Mouse (Mus musculus) frontal cortex, adult 2 months (tissue): Measurements from ENCODE around the gene Gabrr3. TPM values are rescaled to one million over a fixed set of nuclear protein-coding genes. Genes with fewer than 3 reads are reported as not detected.

ENCODE experiments used
- DNase-seq, 2 experiments: peaks; one replicate each; pipeline ENCODE4 v3.0.0; 2022; ENCODE audit warnings: low spot score in 1 of 2; ENCODE audit errors: extremely low spot score in 1 of 2
- polyA plus RNA-seq: library from polyadenylated mRNA; depleted of rRNA; stranded (reverse); fragments of >200 nt; gene quantifications from 2 replicates; pipeline ENCODE4 v1.2.3, GENCODE M21; 2012; rRNA removed

The Gabrr3 gene
- polyA plus RNA-seq, 1 experiment, result 0.04 TPM

- DNase-seq, result no peak
Measured at GRCm38 (mm10) chr16:59463973-59464372, 56.8 kb downstream of the Gabrr3 start.

DNA sequence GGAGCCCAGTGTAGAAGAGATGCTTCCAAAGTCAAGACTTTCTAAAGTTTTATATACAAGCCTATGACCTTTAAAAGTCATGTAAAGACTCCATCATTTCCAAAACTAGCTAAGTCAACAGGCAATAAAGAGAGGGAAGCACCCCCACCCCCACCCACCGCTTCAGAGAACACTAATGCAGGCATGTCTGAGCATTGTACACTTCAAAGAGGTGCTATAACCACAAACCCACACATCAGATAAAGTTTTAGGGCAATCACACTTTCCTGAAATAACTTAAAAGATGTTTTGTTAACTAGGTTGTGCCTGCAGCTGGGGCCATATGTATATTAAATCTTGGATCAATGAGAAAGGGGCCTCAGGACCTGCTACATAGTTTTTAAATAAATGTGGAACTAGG lies 62.7 kb downstream of the Gabrr3 start:
- DNase-seq, result no peak

- DNase-seq, result peak; percentile 27 to 67
Measured at GRCm38 (mm10) chr16:59471637-59472278, 64.6 kb downstream of the Gabrr3 start, which contains the start of gene Riox2. TSS of gene Riox2 (plus strand) at chr16:59471775.

GRCm38 (mm10) chr16:59472546-59472945 lies 65.4 kb downstream of the Gabrr3 start:
- no peak for DNase-seq

DNA sequence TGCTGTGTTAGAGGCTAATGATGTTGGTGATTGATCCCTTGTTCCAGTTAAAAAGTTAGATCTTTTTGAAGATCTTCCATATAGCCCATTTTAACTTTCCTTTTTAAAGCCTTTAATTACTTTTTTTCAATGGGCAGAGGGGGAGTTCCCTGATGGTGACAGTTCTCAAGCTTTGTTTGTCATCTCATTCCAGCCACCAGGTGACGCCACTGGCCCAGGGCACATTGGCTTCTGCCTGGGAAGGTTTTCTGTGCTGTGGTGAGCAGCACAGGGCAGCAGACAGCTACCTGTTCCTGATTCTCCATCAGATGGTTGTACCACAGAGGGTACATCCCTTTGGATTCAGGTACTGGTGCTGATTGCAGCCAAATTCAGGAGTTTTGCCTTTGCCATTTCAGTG lies 67.7 kb downstream of the Gabrr3 start:
- peak in 1 of 2 experiments; percentile 80 for DNase-seq

DNA sequence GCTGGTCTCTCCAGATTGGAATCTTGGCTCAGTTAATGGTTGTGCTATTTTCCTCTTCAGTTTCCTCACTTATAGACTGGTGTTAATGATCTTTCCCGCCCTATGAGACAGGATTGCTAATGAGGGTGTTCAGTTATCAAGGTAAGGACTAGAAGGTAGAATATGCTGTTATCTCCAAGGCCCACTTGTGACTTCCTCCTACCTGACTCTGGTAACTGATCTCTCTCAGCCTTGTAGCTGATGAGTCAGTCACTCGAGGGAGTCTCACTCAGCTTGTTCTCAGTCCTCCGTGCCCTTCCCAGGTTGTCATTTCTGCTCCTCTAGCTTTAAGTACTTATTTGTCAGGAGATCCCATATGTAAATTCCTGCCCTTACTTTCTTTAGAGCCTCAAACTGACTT lies 70.8 kb downstream of the Gabrr3 start:
- no peak for DNase-seq

DNA sequence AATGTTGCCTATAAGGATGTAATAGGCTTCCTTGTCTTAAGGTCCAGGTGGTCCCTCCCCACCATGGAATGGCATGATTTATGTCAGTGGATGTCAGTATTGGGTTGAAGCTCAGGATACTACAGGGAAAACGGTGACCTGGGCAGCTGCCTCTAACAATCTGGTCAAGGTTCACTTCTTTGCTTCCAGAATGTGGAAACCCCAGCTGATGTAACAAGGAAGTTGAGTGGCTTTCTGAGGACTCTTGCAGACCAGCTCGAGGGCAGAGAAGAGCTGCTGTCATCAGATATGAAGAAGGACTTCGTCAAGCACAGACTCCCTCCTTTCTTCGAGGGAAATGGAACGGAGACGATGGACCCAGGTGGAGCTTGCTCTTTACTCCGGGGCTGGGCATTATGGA lies 80.1 kb downstream of the Gabrr3 start:
- DNase-seq, result no peak

- no peak for DNase-seq
Measured at GRCm38 (mm10) chr16:59487975-59488548, 80.9 kb downstream of the Gabrr3 start.

DNA sequence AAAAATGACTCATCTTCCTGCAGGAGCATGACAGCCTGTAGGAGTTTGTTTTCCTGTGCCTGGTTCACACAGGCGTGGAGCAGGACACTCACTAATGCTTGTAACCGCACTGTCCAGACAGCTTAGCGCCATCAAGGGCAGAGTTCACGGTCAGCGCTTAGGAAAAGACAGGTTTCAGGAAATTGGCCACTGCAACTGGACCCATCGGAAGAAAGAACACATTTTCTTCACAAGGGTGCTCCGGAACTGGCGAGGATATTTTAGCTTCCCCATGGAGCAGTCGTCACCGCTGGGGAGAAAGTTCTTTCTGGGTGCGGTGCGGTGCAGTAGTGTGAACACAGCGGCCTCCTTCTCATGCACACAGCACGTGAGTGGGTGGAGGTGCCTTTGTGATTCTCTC lies 86.1 kb downstream of the Gabrr3 start:
- no peak for DNase-seq

- DNase-seq, result no peak
Measured at GRCm38 (mm10) chr16:59497947-59498346, 90.8 kb downstream of the Gabrr3 start.

GRCm38 (mm10) chr16:59499180-59499579 lies 92.0 kb downstream of the Gabrr3 start:
- no peak for DNase-seq

- DNase-seq, result no peak
Measured at GRCm38 (mm10) chr16:59509830-59510229, 102.7 kb downstream of the Gabrr3 start.

Other genes starting within 250 kb of the Gabrr3 start
- gene Olfr196, start 236.9 kb upstream of the Gabrr3 start, polyA plus RNA-seq, result not detected in 2 replicates
- not detected in 2 replicates for gene Olfr198, start 203.8 kb upstream of the Gabrr3 start, polyA plus RNA-seq
- gene Olfr199, start 187.6 kb upstream of the Gabrr3 start, polyA plus RNA-seq, result not detected in 2 replicates
- not detected in 2 replicates for gene Olfr201, start 134.7 kb upstream of the Gabrr3 start, polyA plus RNA-seq
- gene Olfr202, start 120.5 kb upstream of the Gabrr3 start, polyA plus RNA-seq, result not detected in 2 replicates
- gene Olfr203, start 108.5 kb upstream of the Gabrr3 start, polyA plus RNA-seq, result not detected in 2 replicates
- not detected in 2 replicates for gene Olfr204, start 89.1 kb upstream of the Gabrr3 start, polyA plus RNA-seq
- not detected in 2 replicates for gene Olfr205, start 76.2 kb upstream of the Gabrr3 start, polyA plus RNA-seq
- not detected in 2 replicates for gene Olfr206, start 58.1 kb upstream of the Gabrr3 start, polyA plus RNA-seq
- gene Olfr209, start 43.3 kb upstream of the Gabrr3 start, polyA plus RNA-seq, result 0.20 and 0.50 TPM in 2 replicates
- 8.0 and 9.9 TPM in 2 replicates for gene Riox2, start 64.4 kb downstream of the Gabrr3 start, polyA plus RNA-seq
- 4.8 and 6.6 TPM in 2 replicates for gene Crybg3, start 193.6 kb downstream of the Gabrr3 start, polyA plus RNA-seq
- 25.3 and 28.7 TPM in 2 replicates for gene Arl6, start 232.1 kb downstream of the Gabrr3 start, polyA plus RNA-seq